Mouse (Mus musculus) stomach, postnatal 0 days (tissue): ENCODE measurements around the gene Lmntd1. TPM values are rescaled to one million over a fixed set of nuclear protein-coding genes. Genes with fewer than 3 reads are reported as not detected.

Experiments
- ATAC-seq: fragments of 200-750 bp; cut with Nextera tagmentation; 2 replicates; pipeline ENCODE4 v1.8.0; 2017; ENCODE audit not compliant: low FRiP score, low TSS enrichment
- DNase-seq: peaks from one replicate; pipeline ENCODE4 v3.0.0-alpha.2; 2016; ENCODE audit warnings: low spot score
- H3K27ac ChIP-seq: fragments of 300-500 bp; sonication (generic); replicated peaks from 2 replicates; pipeline ENCODE4 v1.5.1; 2014; ENCODE audit warnings: mild to moderate bottlenecking, control low read depth
- H3K27me3 ChIP-seq: fragments of 300-500 bp; sonication (generic); 2 replicates; pipeline ENCODE4 v1.6.1; 2014; ENCODE audit warnings: low read length; ENCODE audit not compliant: control insufficient read depth, insufficient read depth
- H3K36me3 ChIP-seq: fragments of 300-500 bp; sonication (generic); 2 replicates; pipeline ENCODE4 v1.6.1; 2014; ENCODE audit warnings: low read length, mixed read lengths; ENCODE audit not compliant: control insufficient read depth, insufficient read depth
- H3K4me1 ChIP-seq: fragments of 300-500 bp; sonication (generic); replicated peaks from 2 replicates; pipeline ENCODE4 v1.6.1; 2014; ENCODE audit warnings: antibody characterized with exemption; ENCODE audit not compliant: control insufficient read depth, insufficient read depth
- H3K4me2 ChIP-seq: fragments of 300-500 bp; sonication (generic); replicated peaks from 2 replicates; pipeline ENCODE4 v1.6.1; 2014; ENCODE audit warnings: low read depth, mild to moderate bottlenecking, control low read depth, moderate library complexity
- H3K4me3 ChIP-seq: fragments of 300-500 bp; sonication (generic); 2 replicates; pipeline ENCODE4 v1.5.1; 2014; ENCODE audit warnings: low read depth, low read length, control low read depth
- H3K9ac ChIP-seq: fragments of 300-500 bp; sonication (generic); 2 replicates; pipeline ENCODE4 v1.6.1; 2014; ENCODE audit warnings: mild to moderate bottlenecking, low read length, control low read depth, mixed read lengths
- H3K9me3 ChIP-seq: fragments of 300-500 bp; sonication (generic); 2 replicates; pipeline ENCODE4 v1.6.1; 2016; ENCODE audit warnings: low read length; ENCODE audit not compliant: control insufficient read depth
- CTCF ChIP-seq: IDR thresholded peaks from 2 replicates; pipeline ENCODE4 v1.5.1; 2016; ENCODE audit warnings: antibody characterized with exemption, low read depth, mild to moderate bottlenecking, moderate library complexity
- EP300 ChIP-seq: optimal IDR thresholded peaks from 2 replicates; pipeline ENCODE3; 2016; ENCODE audit warnings: antibody characterized with exemption
- WGBS: fragments of 180-500 bp; shearing (Covaris S2); extraction: QIAGEN DNeasy Blood & Tissue Kit; methylation state at CpG from one replicate; pipeline ENCODE4 v1.1.7; 2014; 5-methylcytosine and 5-hydroxymethylcytosine counted together
- polyA plus RNA-seq: library from polyadenylated mRNA; unstranded; fragments of >200 nt; fragmentation: Nextera tagmentation; extraction: Ambion mirVana; gene quantifications from 2 replicates; pipeline ENCODE4 v1.2.1, GENCODE M21; 2015

Lmntd1 gene
- polyA plus RNA-seq, 1 experiment from 2014 or later, result 0.16 TPM

- no peak overlapping the region for H3K27ac ChIP-seq
- no peak for ATAC-seq
- no peak overlapping the region for H3K4me2 ChIP-seq
- H3K9me3 ChIP-seq, result no peaks in the 10 kb centered on the region
- no peak overlapping the region for H3K9ac ChIP-seq
- H3K4me1 ChIP-seq, result no peaks in the 10 kb centered on the region
- no peak for TF ChIP-seq EP300
- TF ChIP-seq CTCF, result no peak
- 91% methylated on average over 5 of the region's 5 CpGs for WGBS
- no peak for DNase-seq
- no peak overlapping the region for H3K4me3 ChIP-seq
- no peaks in the 10 kb centered on the region for H3K27me3 ChIP-seq
- H3K36me3 ChIP-seq, result no peaks in the 10 kb centered on the region
These were observed 3.2 kb downstream of the Lmntd1 start for GRCm38 (mm10) chr6:145610901-145611300.

- no peaks in the 10 kb centered on the region for H3K36me3 ChIP-seq
- no peak overlapping the region for H3K4me2 ChIP-seq
- H3K27ac ChIP-seq, result no peak overlapping the region
- TF ChIP-seq CTCF (no peak), EP300 (no peak)
- no peaks in the 10 kb centered on the region for H3K4me1 ChIP-seq
- no peaks in the 10 kb centered on the region for H3K9me3 ChIP-seq
- H3K9ac ChIP-seq, result no peak overlapping the region
- H3K4me3 ChIP-seq, result no peak overlapping the region
- DNase-seq, result no peak
- WGBS, result 87% methylated on average over 5 of the region's 5 CpGs
- ATAC-seq, result no peak
- H3K27me3 ChIP-seq, result no peaks in the 10 kb centered on the region
These were observed 5.4 kb downstream of the Lmntd1 start for GRCm38 (mm10) chr6:145608693-145609092.

- no peak for DNase-seq
- H3K36me3 ChIP-seq, result no peaks in the 10 kb centered on the region
- ATAC-seq, result no peak
- H3K9me3 ChIP-seq, result no peaks in the 10 kb centered on the region
- TF ChIP-seq CTCF, result no peak
- TF ChIP-seq EP300, result no peak
- H3K4me1 ChIP-seq, result no peaks in the 10 kb centered on the region
- 56% methylated on average over 4 of the region's 4 CpGs for WGBS
- H3K27me3 ChIP-seq, result no peaks in the 10 kb centered on the region
- no peak overlapping the region for H3K9ac ChIP-seq
- H3K4me3 ChIP-seq, result no peak overlapping the region
- H3K4me2 ChIP-seq, result no peak overlapping the region
- no peak overlapping the region for H3K27ac ChIP-seq
These were observed 6.4 kb downstream of the Lmntd1 start for GRCm38 (mm10) chr6:145607746-145608145.

- Histone ChIP-seq H3K36me3 (no peaks in the 10 kb centered on the region), H3K27ac (no peak overlapping the region), H3K9ac (no peak overlapping the region), H3K27me3 (no peaks in the 10 kb centered on the region), H3K4me2 (no peak overlapping the region), H3K4me3 (no peak overlapping the region), H3K9me3 (no peaks in the 10 kb centered on the region), H3K4me1 (no peaks in the 10 kb centered on the region)
- ATAC-seq (no peak), DNase-seq (no peak)
- TF ChIP-seq EP300, result no peak
- no peak for TF ChIP-seq CTCF
- 46% methylated on average over 3 of the region's 3 CpGs for WGBS
These were observed 8.9 kb downstream of the Lmntd1 start for GRCm38 (mm10) chr6:145605203-145605602.

GRCm38 (mm10) chr6:145604648-145605047 is 9.5 kb downstream of the Lmntd1 start:
- no peak overlapping the region for H3K27ac ChIP-seq

GRCm38 (mm10) chr6:145604126-145604525 is 10.0 kb downstream of the Lmntd1 start:
- Histone ChIP-seq H3K36me3 (no peaks in the 10 kb centered on the region), H3K9me3 (no peaks in the 10 kb centered on the region), H3K4me3 (no peak overlapping the region), H3K4me1 (no peaks in the 10 kb centered on the region), H3K27me3 (no peaks in the 10 kb centered on the region), H3K9ac (no peak overlapping the region), H3K4me2 (no peak overlapping the region), H3K27ac (no peak overlapping the region)
- DNase-seq (no peak), ATAC-seq (no peak)
- no peak for TF ChIP-seq EP300
- no peak for TF ChIP-seq CTCF
- 56% methylated on average over 2 of the region's 2 CpGs for WGBS

More at GRCm38 (mm10) chr6:145604648-145605047, 9.5 kb downstream of the Lmntd1 start:
- Histone ChIP-seq H3K4me1 (no peaks in the 10 kb centered on the region), H3K4me3 (no peak overlapping the region), H3K9me3 (no peaks in the 10 kb centered on the region), H3K27me3 (no peaks in the 10 kb centered on the region), H3K9ac (no peak overlapping the region), H3K4me2 (no peak overlapping the region), H3K36me3 (no peaks in the 10 kb centered on the region)
- WGBS, result 57% methylated on average over 4 of the region's 4 CpGs
- ATAC-seq (0 out of 2 replicates have a peak, but pooled peaks have one; percentile 21), DNase-seq (no peak)
- TF ChIP-seq EP300 (no peak), CTCF (no peak)
